Mouse (Mus musculus) kidney, embryonic 16.5 days (tissue): ENCODE measurements around the gene Fbll1. TPM values are rescaled to one million over a fixed set of nuclear protein-coding genes. Genes with fewer than 3 reads are reported as not detected.

Source experiments
- ATAC-seq: fragments of 200-750 bp; cut with Nextera tagmentation; 2 replicates; pipeline ENCODE4 v1.8.0; 2017; ENCODE audit warnings: moderate TSS enrichment; ENCODE audit not compliant: low FRiP score, low TSS enrichment
- H3K27ac ChIP-seq: fragments of 300-500 bp; sonication (generic); 2 replicates; pipeline ENCODE4 v1.5.1; 2014; ENCODE audit warnings: low read length
- H3K27me3 ChIP-seq: fragments of 300-500 bp; sonication (generic); 2 replicates; pipeline ENCODE4 v1.6.1; 2014; ENCODE audit warnings: low read length, control low read depth, mixed read lengths; ENCODE audit not compliant: insufficient read depth
- H3K36me3 ChIP-seq: fragments of 300-500 bp; sonication (generic); 2 replicates; pipeline ENCODE4 v1.6.1; 2014; ENCODE audit warnings: low read length, control low read depth, mixed read lengths; ENCODE audit not compliant: insufficient read depth
- H3K4me1 ChIP-seq: fragments of 300-500 bp; sonication (generic); 2 replicates; pipeline ENCODE4 v1.6.1; 2014; ENCODE audit warnings: low read length, control low read depth, mixed read lengths; ENCODE audit not compliant: insufficient read depth
- H3K4me2 ChIP-seq: fragments of 300-500 bp; sonication (generic); replicated peaks from 2 replicates; pipeline ENCODE4 v1.6.1; 2014; ENCODE audit warnings: low read depth, low read length
- H3K4me3 ChIP-seq: fragments of 300-500 bp; sonication (generic); 2 replicates; pipeline ENCODE4 v1.5.1; 2014; ENCODE audit warnings: mild to moderate bottlenecking, low read length
- H3K9ac ChIP-seq: fragments of 300-500 bp; sonication (generic); replicated peaks from 2 replicates; pipeline ENCODE4 v1.6.1; 2014; ENCODE audit warnings: low read length
- H3K9me3 ChIP-seq: fragments of 300-500 bp; sonication (generic); 2 replicates; pipeline ENCODE4 v1.6.1; 2016; ENCODE audit warnings: low read length, control low read depth
- WGBS: fragments of 180-500 bp; shearing (Covaris S2); extraction: QIAGEN DNeasy Blood & Tissue Kit; methylation state at CpG from one replicate; pipeline ENCODE4 v1.1.7; 2014; 5-methylcytosine and 5-hydroxymethylcytosine counted together
- polyA plus RNA-seq: library from polyadenylated mRNA; unstranded; fragments of >200 nt; fragmentation: Nextera tagmentation; extraction: Ambion mirVana; gene quantifications from 2 replicates; pipeline ENCODE4 v1.2.1, GENCODE M21; 2015

Fbll1 gene
- polyA plus RNA-seq, 1 experiment from 2014 or later, result not detected

GRCm38 (mm10) chr11:35788443-35788842 is 10.2 kb downstream of the Fbll1 start:
- Histone ChIP-seq H3K27me3 (no peaks in the 10 kb centered on the region), H3K9ac (no peak overlapping the region), H3K27ac (no peak overlapping the region), H3K4me3 (no peak overlapping the region), H3K4me2 (no peak overlapping the region), H3K9me3 (0 out of 2 replicates have a peak, but pooled peaks cover 5% of the 10 kb centered on the region), H3K36me3 (peaks cover 33% of the 10 kb centered on the region), H3K4me1 (no peaks in the 10 kb centered on the region)
- WGBS, result 88% methylated on average over 2 of the region's 2 CpGs
- ATAC-seq, result no peak

GRCm38 (mm10) chr11:35784537-35784936 is 14.1 kb downstream of the Fbll1 start:
- 0 out of 2 replicates have a peak, but pooled peaks cover 5% of the 10 kb centered on the region for H3K9me3 ChIP-seq
- no peaks in the 10 kb centered on the region for H3K27me3 ChIP-seq
- no peak overlapping the region for H3K27ac ChIP-seq
- H3K4me3 ChIP-seq, result no peak overlapping the region
- ATAC-seq, result no peak
- no peak overlapping the region for H3K4me2 ChIP-seq
- no peak overlapping the region for H3K9ac ChIP-seq
- H3K36me3 ChIP-seq, result peaks cover 47% of the 10 kb centered on the region
- 93% methylated on average over 4 of the region's 4 CpGs for WGBS
- no peaks in the 10 kb centered on the region for H3K4me1 ChIP-seq

- Histone ChIP-seq H3K4me1 (no peaks in the 10 kb centered on the region), H3K9ac (no peak overlapping the region), H3K4me2 (no peak overlapping the region), H3K27ac (no peak overlapping the region), H3K9me3 (0 out of 2 replicates have a peak, but pooled peaks cover 5% of the 10 kb centered on the region), H3K4me3 (no peak overlapping the region), H3K27me3 (no peaks in the 10 kb centered on the region), H3K36me3 (peaks cover 52% of the 10 kb centered on the region)
- WGBS, result 87% methylated on average over 3 of the region's 3 CpGs
- no peak for ATAC-seq
Observed at GRCm38 (mm10) chr11:35784002-35784401, 14.7 kb downstream of the Fbll1 start.

- Histone ChIP-seq H3K36me3 (peaks cover 61% of the 10 kb centered on the region), H3K27ac (no peak overlapping the region), H3K9me3 (0 out of 2 replicates have a peak, but pooled peaks cover 5% of the 10 kb centered on the region), H3K4me2 (no peak overlapping the region), H3K4me3 (no peak overlapping the region), H3K4me1 (no peaks in the 10 kb centered on the region), H3K27me3 (no peaks in the 10 kb centered on the region), H3K9ac (no peak overlapping the region)
- ATAC-seq, result no peak
- WGBS, result 90% methylated on average over 5 of the region's 5 CpGs
Observed at GRCm38 (mm10) chr11:35783038-35783437, 15.6 kb downstream of the Fbll1 start.

GRCm38 (mm10) chr11:35782444-35782843 is 16.2 kb downstream of the Fbll1 start:
- H3K4me3 ChIP-seq, result no peak overlapping the region
- no peak overlapping the region for H3K4me2 ChIP-seq
- no peak overlapping the region for H3K9ac ChIP-seq
- H3K27me3 ChIP-seq, result no peaks in the 10 kb centered on the region
- no peaks in the 10 kb centered on the region for H3K4me1 ChIP-seq
- peaks cover 62% of the 10 kb centered on the region for H3K36me3 ChIP-seq
- no peak overlapping the region for H3K27ac ChIP-seq
- 0 out of 2 replicates have a peak, but pooled peaks cover 5% of the 10 kb centered on the region for H3K9me3 ChIP-seq
- ATAC-seq, result no peak
- WGBS, result 96% methylated on average over 3 of the region's 3 CpGs

GRCm38 (mm10) chr11:35780336-35780735 is 18.3 kb downstream of the Fbll1 start:
- Histone ChIP-seq H3K4me1 (no peaks in the 10 kb centered on the region), H3K9ac (no peak overlapping the region), H3K36me3 (peaks cover 69% of the 10 kb centered on the region), H3K9me3 (0 out of 2 replicates have a peak, but pooled peaks cover 5% of the 10 kb centered on the region), H3K4me3 (no peak overlapping the region), H3K4me2 (no peak overlapping the region), H3K27ac (no peak overlapping the region), H3K27me3 (no peaks in the 10 kb centered on the region)
- ATAC-seq, result no peak
- WGBS, result 83% methylated on average over 3 of the region's 3 CpGs

- Histone ChIP-seq H3K36me3 (peaks cover 31% of the 10 kb centered on the region), H3K4me3 (no peak overlapping the region), H3K9ac (no peak overlapping the region), H3K27ac (no peak overlapping the region), H3K4me1 (peaks cover 5% of the 10 kb centered on the region; the same call in 1 of the 2 replicates), H3K27me3 (no peaks in the 10 kb centered on the region), H3K9me3 (no peaks in the 10 kb centered on the region), H3K4me2 (no peak overlapping the region)
- WGBS, result 86% methylated on average over 3 of the region's 3 CpGs
- no peak for ATAC-seq
Observed at GRCm38 (mm10) chr11:35776452-35776851, 22.2 kb downstream of the Fbll1 start.

- Histone ChIP-seq H3K36me3 (peaks cover 30% of the 10 kb centered on the region), H3K4me2 (no peak overlapping the region), H3K4me1 (peaks cover 13% of the 10 kb centered on the region), H3K9ac (no peak overlapping the region), H3K9me3 (no peaks in the 10 kb centered on the region), H3K27ac (no peak overlapping the region), H3K27me3 (no peaks in the 10 kb centered on the region), H3K4me3 (no peak overlapping the region)
- 97% methylated on average over 3 of the region's 3 CpGs for WGBS
- no peak for ATAC-seq
Observed at GRCm38 (mm10) chr11:35775606-35776005, 23.1 kb downstream of the Fbll1 start.

GRCm38 (mm10) chr11:35770741-35771504 is 27.8 kb downstream of the Fbll1 start:
- H3K9me3 ChIP-seq, result no peaks in the 10 kb centered on the region

GRCm38 (mm10) chr11:35769746-35770437 is 28.8 kb downstream of the Fbll1 start:
- Histone ChIP-seq H3K27ac (peak overlapping the region; percentile 96), H3K27me3 (no peaks in the 10 kb centered on the region), H3K4me1 (peaks cover 15% of the 10 kb centered on the region), H3K4me2 (peak overlapping the region; percentile 74), H3K36me3 (no peaks in the 10 kb centered on the region), H3K9ac (peak overlapping the region; percentile 99), H3K9me3 (no peaks in the 10 kb centered on the region), H3K4me3 (peak overlapping the region; percentile 74)
- peak; percentile 93 for ATAC-seq
- under 1% methylated on average over 36 of the region's 41 CpGs for WGBS

More at GRCm38 (mm10) chr11:35770741-35771504, 27.8 kb downstream of the Fbll1 start:
- ATAC-seq, result no peak
- Histone ChIP-seq H3K9ac (peak overlapping the region; percentile 99), H3K27me3 (no peaks in the 10 kb centered on the region), H3K27ac (no peak overlapping the region), H3K36me3 (peaks cover under 1% of the 10 kb centered on the region; the same call in 1 of the 2 replicates), H3K4me2 (peak overlapping the region; percentile 74), H3K4me1 (peaks cover 15% of the 10 kb centered on the region), H3K4me3 (peak overlapping the region; percentile 74)
- 55% methylated on average over 9 of the region's 9 CpGs for WGBS
